Mouse (Mus musculus): ENCODE results near the gene Hs3st4. TPM values are rescaled to one million over a fixed set of nuclear protein-coding genes. Genes with fewer than 3 reads are reported as not detected.

Hs3st4 gene
- total RNA-seq, 1 experiment, result 0.40 TPM

GRCm38 (mm10) chr7:124047382-124047781 lies 64.7 kb downstream of the Hs3st4 start:
- Histone ChIP-seq H3K27ac (ENCODE audit: insufficient read depth, low read depth, low read length, poor library complexity, severe bottlenecking) (no peak overlapping the region), H3K4me3 (ENCODE audit: insufficient read depth in 1 of 2, low read depth in 1 of 2, low read length in 2 of 2, poor library complexity in 1 of 2, severe bottlenecking in 1 of 2) (no peak overlapping the region), H3K9me3 (ENCODE audit: control insufficient read depth, insufficient read depth, low read depth, low read length) (no peaks in the 10 kb centered on the region), H3K4me1 (ENCODE audit: control insufficient read depth in 2 of 2, insufficient read depth in 2 of 2, low read length in 2 of 2, poor library complexity in 1 of 2) (no peaks in the 10 kb centered on the region), H3K9ac (ENCODE audit: insufficient read depth, low read depth, low read length, poor library complexity, severe bottlenecking) (no peak overlapping the region), H3K36me3 (ENCODE audit: control insufficient read depth, insufficient read depth, low read length, poor library complexity, severe bottlenecking) (no peaks in the 10 kb centered on the region)
- in situ Hi-C loops (cut with MboI; ENCODE audit: low sequenced_read_pairs in 2 of 2, unreplicated experiment in 2 of 2), result no loop called here
- DNase-seq (ENCODE audit: low read depth, low spot score), result no peak
- TF ChIP-seq ZC3H11A (IDR thresholded peaks at IDR 0.05; ENCODE audit: borderline replicate concordance, low read depth, low read length) (no peak), HCFC1 (IDR thresholded peaks at IDR 0.05; ENCODE audit: borderline replicate concordance, insufficient read depth, low read length) (no peak), MAFK (IDR thresholded peaks at IDR 0.05; ENCODE audit: insufficient read depth, low read depth, low read length) (no peak), ZNF384 (IDR thresholded peaks at IDR 0.05; ENCODE audit: low read depth, low read length) (no peak), CHD2 (IDR thresholded peaks at IDR 0.05; ENCODE audit: low read depth, low read length) (no peak)

GRCm38 (mm10) chr7:124048971-124049370 lies 66.3 kb downstream of the Hs3st4 start:
- TF ChIP-seq CHD2 (IDR thresholded peaks at IDR 0.05; ENCODE audit: low read depth, low read length) (no peak), MAFK (IDR thresholded peaks at IDR 0.05; ENCODE audit: insufficient read depth, low read depth, low read length) (no peak), ZC3H11A (IDR thresholded peaks at IDR 0.05; ENCODE audit: borderline replicate concordance, low read depth, low read length) (no peak), ZNF384 (IDR thresholded peaks at IDR 0.05; ENCODE audit: low read depth, low read length) (no peak), HCFC1 (IDR thresholded peaks at IDR 0.05; ENCODE audit: borderline replicate concordance, insufficient read depth, low read length) (no peak)
- Histone ChIP-seq H3K4me3 (ENCODE audit: insufficient read depth in 1 of 2, low read depth in 1 of 2, low read length in 2 of 2, poor library complexity in 1 of 2, severe bottlenecking in 1 of 2) (no peak overlapping the region), H3K4me1 (ENCODE audit: control insufficient read depth in 2 of 2, insufficient read depth in 2 of 2, low read length in 2 of 2, poor library complexity in 1 of 2) (no peaks in the 10 kb centered on the region), H3K36me3 (ENCODE audit: control insufficient read depth, insufficient read depth, low read length, poor library complexity, severe bottlenecking) (no peaks in the 10 kb centered on the region), H3K9ac (ENCODE audit: insufficient read depth, low read depth, low read length, poor library complexity, severe bottlenecking) (no peak overlapping the region), H3K27ac (ENCODE audit: insufficient read depth, low read depth, low read length, poor library complexity, severe bottlenecking) (no peak overlapping the region), H3K9me3 (ENCODE audit: control insufficient read depth, insufficient read depth, low read depth, low read length) (no peaks in the 10 kb centered on the region)
- DNase-seq (ENCODE audit: low read depth, low spot score), result no peak
- in situ Hi-C loops (cut with MboI; ENCODE audit: low sequenced_read_pairs in 2 of 2, unreplicated experiment in 2 of 2), result no loop called here

- H3K36me3 ChIP-seq (ENCODE audit: control insufficient read depth, insufficient read depth, low read length, poor library complexity, severe bottlenecking), result no peaks in the 10 kb centered on the region
- in situ Hi-C loops (cut with MboI; ENCODE audit: low sequenced_read_pairs in 2 of 2, unreplicated experiment in 2 of 2), result no loop called here
- H3K9me3 ChIP-seq (ENCODE audit: control insufficient read depth, insufficient read depth, low read depth, low read length), result no peaks in the 10 kb centered on the region
- DNase-seq (ENCODE audit: low read depth, low spot score), result no peak
- no peak for TF ChIP-seq MAFK (IDR thresholded peaks at IDR 0.05; ENCODE audit: insufficient read depth, low read depth, low read length)
- TF ChIP-seq HCFC1 (IDR thresholded peaks at IDR 0.05; ENCODE audit: borderline replicate concordance, insufficient read depth, low read length), result no peak
- no peak for TF ChIP-seq ZNF384 (IDR thresholded peaks at IDR 0.05; ENCODE audit: low read depth, low read length)
- no peak for TF ChIP-seq ZC3H11A (IDR thresholded peaks at IDR 0.05; ENCODE audit: borderline replicate concordance, low read depth, low read length)
- no peak for TF ChIP-seq CHD2 (IDR thresholded peaks at IDR 0.05; ENCODE audit: low read depth, low read length)
- H3K27ac ChIP-seq (ENCODE audit: insufficient read depth, low read depth, low read length, poor library complexity, severe bottlenecking), result no peak overlapping the region
- H3K9ac ChIP-seq (ENCODE audit: insufficient read depth, low read depth, low read length, poor library complexity, severe bottlenecking), result no peak overlapping the region
- H3K4me1 ChIP-seq (ENCODE audit: control insufficient read depth in 2 of 2, insufficient read depth in 2 of 2, low read length in 2 of 2, poor library complexity in 1 of 2), result no peaks in the 10 kb centered on the region
- no peak overlapping the region for H3K4me3 ChIP-seq (ENCODE audit: insufficient read depth in 1 of 2, low read depth in 1 of 2, low read length in 2 of 2, poor library complexity in 1 of 2, severe bottlenecking in 1 of 2)
These were observed 67.8 kb downstream of the Hs3st4 start for GRCm38 (mm10) chr7:124050421-124050820.

- no peaks in the 10 kb centered on the region for H3K36me3 ChIP-seq (ENCODE audit: control insufficient read depth, insufficient read depth, low read length, poor library complexity, severe bottlenecking)
- H3K4me1 ChIP-seq (ENCODE audit: control insufficient read depth in 2 of 2, insufficient read depth in 2 of 2, low read length in 2 of 2, poor library complexity in 1 of 2), result peaks cover 0 to 5% of the 10 kb centered on the region in 2 experiments; a peak in 2 of 4 replicates
- H3K27ac ChIP-seq (ENCODE audit: insufficient read depth, low read depth, low read length, poor library complexity, severe bottlenecking), result no peak overlapping the region
- in situ Hi-C loops (cut with MboI; ENCODE audit: low sequenced_read_pairs in 2 of 2, unreplicated experiment in 2 of 2), result no loop called here
- no peaks in the 10 kb centered on the region for H3K9me3 ChIP-seq (ENCODE audit: control insufficient read depth, insufficient read depth, low read depth, low read length)
- peak; percentile 21 for DNase-seq (ENCODE audit: low read depth, low spot score)
- TF ChIP-seq ZC3H11A (IDR thresholded peaks at IDR 0.05; ENCODE audit: borderline replicate concordance, low read depth, low read length), result no peak
- TF ChIP-seq MAFK (IDR thresholded peaks at IDR 0.05; ENCODE audit: insufficient read depth, low read depth, low read length), result no peak
- no peak for TF ChIP-seq ZNF384 (IDR thresholded peaks at IDR 0.05; ENCODE audit: low read depth, low read length)
- TF ChIP-seq CHD2 (IDR thresholded peaks at IDR 0.05; ENCODE audit: low read depth, low read length), result no peak
- TF ChIP-seq HCFC1 (IDR thresholded peaks at IDR 0.05; ENCODE audit: borderline replicate concordance, insufficient read depth, low read length), result no peak
- H3K9ac ChIP-seq (ENCODE audit: insufficient read depth, low read depth, low read length, poor library complexity, severe bottlenecking), result no peak overlapping the region
- H3K4me3 ChIP-seq (ENCODE audit: insufficient read depth in 1 of 2, low read depth in 1 of 2, low read length in 2 of 2, poor library complexity in 1 of 2, severe bottlenecking in 1 of 2), result no peak overlapping the region
These were observed 101.1 kb downstream of the Hs3st4 start for GRCm38 (mm10) chr7:124083741-124084140.

- H3K4me1 ChIP-seq (ENCODE audit: control insufficient read depth in 2 of 2, insufficient read depth in 2 of 2, low read length in 2 of 2, poor library complexity in 1 of 2), result no peaks in the 10 kb centered on the region
- H3K36me3 ChIP-seq (ENCODE audit: control insufficient read depth, insufficient read depth, low read length, poor library complexity, severe bottlenecking), result no peaks in the 10 kb centered on the region
- no peak overlapping the region for H3K9ac ChIP-seq (ENCODE audit: insufficient read depth, low read depth, low read length, poor library complexity, severe bottlenecking)
- H3K9me3 ChIP-seq (ENCODE audit: control insufficient read depth, insufficient read depth, low read depth, low read length), result no peaks in the 10 kb centered on the region
- H3K4me3 ChIP-seq (ENCODE audit: insufficient read depth in 1 of 2, low read depth in 1 of 2, low read length in 2 of 2, poor library complexity in 1 of 2, severe bottlenecking in 1 of 2), result no peak overlapping the region
- in situ Hi-C loops (cut with MboI; ENCODE audit: low sequenced_read_pairs in 2 of 2, unreplicated experiment in 2 of 2), result no loop called here
- TF ChIP-seq MAFK (IDR thresholded peaks at IDR 0.05; ENCODE audit: insufficient read depth, low read depth, low read length) (no peak), CHD2 (IDR thresholded peaks at IDR 0.05; ENCODE audit: low read depth, low read length) (no peak), HCFC1 (IDR thresholded peaks at IDR 0.05; ENCODE audit: borderline replicate concordance, insufficient read depth, low read length) (no peak), ZNF384 (IDR thresholded peaks at IDR 0.05; ENCODE audit: low read depth, low read length) (no peak), ZC3H11A (IDR thresholded peaks at IDR 0.05; ENCODE audit: borderline replicate concordance, low read depth, low read length) (no peak)
- H3K27ac ChIP-seq (ENCODE audit: insufficient read depth, low read depth, low read length, poor library complexity, severe bottlenecking), result no peak overlapping the region
- peak; percentile 19 for DNase-seq (ENCODE audit: low read depth, low spot score)
These were observed 146.3 kb downstream of the Hs3st4 start for GRCm38 (mm10) chr7:124129019-124129418.
